8 mouse cellular contexts compared by ENCODE assay signal in the genomic region with DNA sequence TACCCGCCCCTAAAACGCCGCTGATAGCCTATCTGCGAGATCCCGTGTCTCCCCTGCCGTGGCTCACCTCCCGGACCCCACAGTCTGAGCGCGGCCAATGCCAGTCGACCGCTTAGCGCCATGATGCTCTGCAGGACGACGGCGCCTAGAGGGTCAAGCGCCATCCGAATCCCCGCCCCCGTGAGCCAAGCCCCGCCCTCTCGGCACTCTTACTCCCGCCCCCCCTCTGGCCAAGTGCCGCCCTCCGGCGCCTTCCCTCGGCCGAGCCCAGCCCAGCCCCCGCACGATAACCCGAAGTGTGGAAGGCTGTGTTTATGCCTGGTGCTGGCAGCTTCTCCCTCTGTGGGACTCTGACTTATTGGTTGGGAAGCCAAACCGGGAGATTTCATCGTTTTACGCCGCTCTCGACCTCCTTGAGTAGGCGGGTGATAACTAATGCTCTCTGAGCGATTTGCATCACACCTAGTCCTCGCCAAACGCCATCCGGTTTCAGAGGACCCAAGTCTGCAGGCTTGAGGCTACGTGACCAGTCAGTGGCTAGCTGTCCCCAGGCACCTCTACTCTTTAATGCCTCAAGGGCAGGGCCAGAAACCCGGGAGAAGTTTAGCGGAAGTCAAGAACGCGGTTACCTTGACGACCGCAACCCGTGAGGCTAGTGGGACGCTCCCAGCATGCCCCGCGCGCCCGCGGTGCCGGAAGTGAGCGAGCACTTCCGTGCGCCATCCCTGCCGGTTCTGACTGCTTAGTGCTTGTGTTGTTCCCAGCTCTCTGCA. TPM values are rescaled to one million over a fixed set of nuclear protein-coding genes. Genes with fewer than 3 reads are reported as not detected.
DNase-seq lines count a peak whose midpoint lies in the region; ATAC-seq and TF ChIP-seq lines count a peak whose summit lies in the region.

A gene (plus strand): TSS at position 273 of the 773 bp plus-strand sequence.
A gene (minus strand): TSS at position 614 of the 773 bp plus-strand sequence.

- peaks cover 2% of the 10 kb centered on the region; the same call in 1 of the 2 replicates for H3K4me1 ChIP-seq in cortical plate, adult 2 months (ENCODE audit: control insufficient read depth, insufficient read depth, low read length)

- peak; percentile 76 for TF ChIP-seq POLR2A in cortical plate, adult 2 months (IDR thresholded peaks at IDR 0.05; ENCODE audit: extremely low read depth, insufficient read depth, low read length)

- peak; percentile 98 for DNase-seq in gastrocnemius, postnatal 10 days
- peak; percentile 97 for DNase-seq in induced T-regulatory cell, adult 2 months (ENCODE audit: low read depth)
- peak; percentile 80 to 94 for DNase-seq in left cerebral cortex, adult 9 months (ENCODE audit: low spot score in 2 of 2)
- peak; percentile 96 for DNase-seq in right cerebral cortex, postnatal 14 days
- DNase-seq in urinary bladder, postnatal 36 days (ENCODE audit: low spot score in 2 of 2) = peak; percentile 89 to 92

- no peak for TF ChIP-seq CTCF in cortical plate, adult 2 months (IDR thresholded peaks at IDR 0.05; ENCODE audit: extremely low read depth, insufficient read depth, low read length)

- H3K27ac ChIP-seq in cortical plate, adult 2 months (ENCODE audit: insufficient read depth, low read length) = peak within 1 kb of the TSS; percentile 13; the same call in 1 of the 2 replicates

- H3K4me3 ChIP-seq in cortical plate, adult 2 months (ENCODE audit: insufficient read depth, low read length) = peak within 1 kb of the TSS; percentile 68

- peak; percentile 95 for ATAC-seq in activated CD4-positive, CD25-positive, alpha-beta regulatory T cell, adult 4 months
- ATAC-seq in megakaryocyte progenitor cell, adult 5-6 weeks (replicated peaks; ENCODE audit: poor library complexity) = peak; percentile 82

RNA-seq across cellular contexts. Expression of the first gene that starts in this region (rescaled TPM):
- 100 to 1,000 TPM; 110 to 160 TPM for polyA plus RNA-seq in activated CD4-positive, CD25-positive, alpha-beta regulatory T cell, adult 4 months (2017; shearing (Covaris generic))
- polyA plus RNA-seq in cortical plate, adult 2 months (2012; rRNA removed) = 96.6 and 103 TPM in 2 replicates
- total RNA-seq in gastrocnemius, postnatal 10 days (2021) = 100 to 1,000 TPM; 104 to 105 TPM
- 85.9 and 103 TPM in 2 replicates for total RNA-seq in megakaryocyte progenitor cell, adult 5-6 weeks (2015)
- 197 and 208 TPM in 2 replicates for total RNA-seq in megakaryocyte progenitor cell, adult 5-6 weeks (2017)

RNA-seq across cellular contexts. Expression of the second gene that starts in this region (rescaled TPM):
- polyA plus RNA-seq in activated CD4-positive, CD25-positive, alpha-beta regulatory T cell, adult 4 months (2017; shearing (Covaris generic)) = 1 to 10 TPM; 5.9 to 8.0 TPM
- polyA plus RNA-seq in cortical plate, adult 2 months (2012; rRNA removed) = 153 and 158 TPM in 2 replicates
- total RNA-seq in gastrocnemius, postnatal 10 days (2021) = 10 to 100 TPM; 16.3 to 19.1 TPM
- total RNA-seq in megakaryocyte progenitor cell, adult 5-6 weeks (2015) = 22.9 and 23.0 TPM in 2 replicates
- 30.0 and 31.9 TPM in 2 replicates for total RNA-seq in megakaryocyte progenitor cell, adult 5-6 weeks (2017)

Comparison
In these comparisons a context has a peak if more than half of its experiments do, and no peak if none do; other contexts are left out.
1. Peak in every context shown above with its lines: DNase-seq, ATAC-seq, H3K4me3 ChIP-seq and H3K27ac ChIP-seq.
2. RNA of the second gene that starts in this region (polyA plus RNA-seq): 153 to 158 TPM in cortical plate, adult 2 months; 5.9 to 8.0 TPM in activated CD4-positive, CD25-positive, alpha-beta regulatory T cell, adult 4 months; every median in the first group is over 10 times any median in the second.